Mouse (Mus musculus) intestine, embryonic 15.5 days (tissue): ENCODE results near the gene Actr1a. TPM values are rescaled to one million over a fixed set of nuclear protein-coding genes. Genes with fewer than 3 reads are reported as not detected.

Experiments
- ATAC-seq: fragments of 200-750 bp; cut with Nextera tagmentation; 2 replicates; pipeline ENCODE4 v1.8.0; 2017; ENCODE audit warnings: moderate TSS enrichment, moderate library complexity
- H3K27ac ChIP-seq: fragments of 300-500 bp; sonication (generic); 2 replicates; pipeline ENCODE4 v1.5.1; 2015; ENCODE audit warnings: mild to moderate bottlenecking, inconsistent platforms
- H3K27me3 ChIP-seq: fragments of 300-500 bp; sonication (generic); replicated peaks from 2 replicates; pipeline ENCODE4 v1.6.1; 2015; ENCODE audit warnings: inconsistent platforms
- H3K36me3 ChIP-seq: fragments of 300-500 bp; sonication (generic); 2 replicates; pipeline ENCODE4 v1.6.1; 2015; ENCODE audit warnings: inconsistent platforms
- H3K4me1 ChIP-seq: fragments of 300-500 bp; sonication (generic); replicated peaks from 2 replicates; pipeline ENCODE4 v1.6.1; 2015; ENCODE audit warnings: inconsistent platforms
- H3K4me2 ChIP-seq: fragments of 300-500 bp; sonication (generic); replicated peaks from 2 replicates; pipeline ENCODE4 v1.6.1; 2015; ENCODE audit warnings: mild to moderate bottlenecking, inconsistent platforms
- H3K4me3 ChIP-seq: fragments of 300-500 bp; sonication (generic); replicated peaks from 2 replicates; pipeline ENCODE4 v1.5.1; 2015; ENCODE audit warnings: inconsistent platforms
- H3K9ac ChIP-seq: fragments of 300-500 bp; sonication (generic); 2 replicates; pipeline ENCODE4 v1.6.1; 2015; ENCODE audit warnings: inconsistent platforms
- H3K9me3 ChIP-seq: fragments of 300-500 bp; sonication (generic); 2 replicates; pipeline ENCODE4 v1.6.1; 2016; ENCODE audit warnings: inconsistent platforms
- WGBS: fragments of 180-500 bp; shearing (Covaris S2); methylation state at CpG from one replicate; pipeline ENCODE4 v1.1.7; 2015; 5-methylcytosine and 5-hydroxymethylcytosine counted together
- polyA plus RNA-seq: library from polyadenylated mRNA; unstranded; fragments of >200 nt; fragmentation: Nextera tagmentation; extraction: Ambion mirVana; gene quantifications from 2 replicates; pipeline ENCODE4 v1.2.1, GENCODE M21; 2015

Actr1a gene
- polyA plus RNA-seq, 1 experiment from 2014 or later = 114 TPM

DNA sequence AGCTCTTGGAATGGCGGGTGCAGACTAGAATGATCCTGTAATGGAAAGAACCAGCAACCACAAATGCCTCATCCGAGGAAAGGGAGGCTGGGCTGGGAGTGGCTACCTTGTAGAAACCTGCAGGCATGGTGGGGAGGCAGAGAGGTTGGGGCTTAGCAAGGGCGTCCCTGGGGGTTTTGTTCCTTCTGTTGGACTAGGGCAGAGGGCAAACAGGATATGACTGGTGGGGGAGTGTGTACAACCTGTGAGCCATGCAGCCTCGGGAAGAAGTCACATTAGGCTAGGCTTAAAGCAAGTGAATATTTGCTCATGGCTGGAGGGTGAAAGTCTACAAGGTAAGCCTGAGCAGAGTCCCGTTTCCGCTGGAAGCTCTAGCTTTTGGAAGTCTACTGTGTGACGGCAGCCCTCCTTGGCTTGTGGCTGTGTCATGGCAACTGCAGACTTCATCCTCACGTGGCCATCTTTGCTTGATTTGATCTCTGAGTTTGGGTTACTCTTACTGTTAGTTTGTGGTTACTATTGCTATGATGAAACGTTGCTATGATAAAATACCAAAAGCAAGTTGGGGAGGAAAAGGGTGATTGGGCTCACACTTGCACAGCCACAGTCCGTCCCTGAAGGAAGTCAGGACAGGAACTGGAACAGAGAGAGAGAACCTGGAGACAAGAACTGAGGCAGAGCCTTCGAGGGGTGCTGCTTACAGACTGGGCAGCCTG, 32.1 kb downstream of the Actr1a start:
- ATAC-seq = no peak
- 85% methylated on average over 11 of the region's 11 CpGs for WGBS
- no peaks in the 10 kb centered on the region for H3K27me3 ChIP-seq
- H3K27ac ChIP-seq = no peak overlapping the region
- no peak overlapping the region for H3K4me2 ChIP-seq
- H3K4me1 ChIP-seq = peaks cover under 1% of the 10 kb centered on the region; the same call in 1 of the 2 replicates
- H3K4me3 ChIP-seq = no peak overlapping the region
- H3K36me3 ChIP-seq = no peaks in the 10 kb centered on the region
- no peaks in the 10 kb centered on the region for H3K9me3 ChIP-seq
- H3K9ac ChIP-seq = no peak overlapping the region

DNA sequence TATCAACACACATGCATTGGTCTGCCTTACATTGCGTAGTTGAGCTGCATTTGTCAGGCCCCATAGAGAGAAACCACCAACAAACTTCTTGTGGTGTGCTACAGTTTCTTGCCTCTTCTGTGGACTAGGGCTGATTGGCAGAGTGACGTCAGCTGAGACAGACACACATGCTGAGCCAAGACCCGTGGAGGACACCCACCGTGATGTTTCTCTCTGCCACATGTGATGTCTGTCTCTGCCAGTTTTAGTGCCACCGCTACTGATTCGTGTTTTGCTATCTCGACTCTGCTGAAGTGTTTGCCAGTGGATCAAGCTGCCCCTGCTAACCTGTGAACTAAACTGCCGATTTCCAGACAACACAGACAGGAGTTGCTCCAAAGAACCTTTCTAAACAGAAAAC, 33.4 kb downstream of the Actr1a start:
- WGBS = 79% methylated on average over 8 of the region's 8 CpGs
- no peak for ATAC-seq
- Histone ChIP-seq H3K36me3 (no peaks in the 10 kb centered on the region), H3K27ac (no peak overlapping the region), H3K9me3 (no peaks in the 10 kb centered on the region), H3K27me3 (peaks cover 1% of the 10 kb centered on the region; the same call in 1 of the 2 replicates), H3K4me2 (no peak overlapping the region), H3K9ac (no peak overlapping the region), H3K4me1 (peaks cover 6% of the 10 kb centered on the region; the same call in 1 of the 2 replicates), H3K4me3 (no peak overlapping the region)

- no peaks in the 10 kb centered on the region for H3K36me3 ChIP-seq
- H3K4me3 ChIP-seq = no peak overlapping the region
- WGBS = 69% methylated on average over 4 of the region's 4 CpGs
- peak overlapping the region; percentile 84 for H3K4me2 ChIP-seq
- H3K9me3 ChIP-seq = no peaks in the 10 kb centered on the region
- peaks cover 15% of the 10 kb centered on the region; the same call in 1 of the 2 replicates for H3K4me1 ChIP-seq
- H3K27me3 ChIP-seq = peaks cover 5% of the 10 kb centered on the region; the same call in 1 of the 2 replicates
- ATAC-seq = peak; percentile 34; the same call in 1 of the 2 replicates
- H3K27ac ChIP-seq = peak overlapping the region; percentile 61
- no peak overlapping the region; the same call in 1 of the 2 replicates for H3K9ac ChIP-seq
Observed at GRCm38 (mm10) chr19:46358381-46358780, 37.2 kb downstream of the Actr1a start.

DNA sequence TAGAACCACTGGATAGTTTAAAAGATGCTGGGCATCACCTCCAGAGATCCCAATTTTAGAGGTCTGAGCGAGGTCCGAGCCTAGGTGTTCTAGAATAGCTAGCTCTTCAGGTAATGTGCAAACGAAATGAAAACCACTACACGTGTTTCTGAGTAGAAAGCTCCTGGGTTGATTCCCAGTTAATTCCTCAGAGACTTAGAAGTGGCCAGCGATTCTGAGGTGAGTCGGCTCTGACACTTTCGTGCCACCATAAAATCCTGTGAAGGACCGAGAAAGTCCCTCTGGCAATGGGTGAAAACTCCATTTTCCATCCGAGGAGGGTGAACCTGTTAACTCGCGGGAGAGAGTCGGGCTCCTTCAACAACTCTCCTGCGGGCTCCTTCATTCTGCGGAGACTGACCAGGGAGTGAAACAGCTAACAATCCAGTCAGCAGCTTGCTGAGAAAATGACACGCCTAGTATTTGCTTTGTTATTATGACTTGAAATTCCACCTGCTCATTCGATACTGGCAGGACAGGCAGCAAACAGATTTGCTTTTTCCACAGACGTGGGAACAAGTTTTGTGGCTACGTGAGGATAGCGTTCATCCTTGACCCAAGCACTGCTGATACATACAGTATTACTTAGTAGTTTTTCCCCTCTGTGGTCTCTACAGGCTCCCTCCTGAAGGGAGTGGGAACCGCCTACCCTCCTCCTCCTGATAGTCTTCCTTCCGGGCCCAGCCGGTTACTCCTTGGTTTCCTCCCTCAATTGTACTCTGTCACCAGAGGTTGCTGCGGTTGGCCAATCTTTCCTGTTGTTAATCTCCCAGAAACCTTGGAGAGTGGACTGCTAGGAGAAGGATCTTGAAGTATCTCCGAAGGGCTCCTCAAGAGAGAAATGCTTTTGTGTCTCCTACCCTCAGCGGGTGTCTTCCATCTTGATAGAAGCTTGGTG, 37.9 kb downstream of the Actr1a start:
- H3K9me3 ChIP-seq = no peaks in the 10 kb centered on the region
- H3K27ac ChIP-seq = peak overlapping the region; percentile 61
- peak overlapping the region; percentile 60 for H3K4me3 ChIP-seq
- H3K36me3 ChIP-seq = no peaks in the 10 kb centered on the region
- peaks cover 15% of the 10 kb centered on the region; the same call in 1 of the 2 replicates for H3K4me1 ChIP-seq
- ATAC-seq = peak; percentile 77
- 17% methylated on average over 25 of the region's 25 CpGs for WGBS
- H3K9ac ChIP-seq = peak overlapping the region; percentile 57
- H3K27me3 ChIP-seq = peaks cover 5% of the 10 kb centered on the region; the same call in 1 of the 2 replicates
- H3K4me2 ChIP-seq = peak overlapping the region; percentile 84

- 0% methylated on average over 29 of the region's 29 CpGs for WGBS
- peak overlapping the region; percentile 60 for H3K4me3 ChIP-seq
- peak overlapping the region; percentile 84 for H3K4me2 ChIP-seq
- H3K9ac ChIP-seq = peak overlapping the region; percentile 57
- H3K4me1 ChIP-seq = peaks cover 15% of the 10 kb centered on the region; the same call in 1 of the 2 replicates
- H3K9me3 ChIP-seq = no peaks in the 10 kb centered on the region
- no peaks in the 10 kb centered on the region for H3K36me3 ChIP-seq
- H3K27me3 ChIP-seq = peaks cover 5% of the 10 kb centered on the region; the same call in 1 of the 2 replicates
- ATAC-seq = peak; percentile 92
- H3K27ac ChIP-seq = peak overlapping the region; percentile 61
Observed at GRCm38 (mm10) chr19:46356701-46357138, 38.8 kb downstream of the Actr1a start.

DNA sequence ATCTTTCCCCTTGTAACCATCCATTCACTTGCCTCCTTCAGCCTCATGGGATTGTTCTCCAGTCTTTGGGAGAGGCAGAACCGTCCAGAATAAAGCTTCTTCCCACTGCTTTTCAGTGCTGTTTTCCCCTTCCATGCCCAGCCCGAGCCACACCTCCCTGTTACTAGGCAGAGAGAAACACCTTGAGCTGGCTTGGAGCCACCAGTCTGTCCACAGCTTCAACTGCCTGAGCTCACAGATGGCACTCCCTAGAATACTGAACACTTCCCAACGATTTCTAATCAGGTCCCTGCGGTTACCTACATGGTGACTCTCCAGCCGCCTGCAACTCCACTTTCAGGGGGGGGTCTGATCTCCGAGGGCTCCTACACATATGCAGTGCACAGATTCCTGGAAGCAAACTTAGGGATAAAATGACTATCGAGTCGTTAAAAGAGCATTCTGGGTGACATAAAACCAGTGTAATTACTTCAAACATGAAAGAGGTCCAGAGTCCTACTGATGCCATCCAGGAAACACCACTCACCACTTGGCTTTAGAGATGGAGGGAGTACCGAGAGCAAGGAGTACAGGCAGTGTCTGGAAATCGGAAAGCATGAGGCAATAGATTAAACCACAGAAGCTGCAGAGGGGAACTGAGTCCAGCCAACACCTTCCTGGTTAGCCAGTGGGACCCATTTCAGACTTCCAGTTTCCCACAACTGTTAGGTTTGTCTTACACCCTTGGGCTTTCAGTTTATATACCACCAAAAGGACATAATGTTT, 45.2 kb downstream of the Actr1a start, which contains the start of gene 2310034G01Rik:
2310034G01Rik (minus strand) TSS at position 135 of the 765 bp plus-strand sequence.
- H3K27ac ChIP-seq = peak within 1 kb of the TSS; percentile 83
- H3K4me1 ChIP-seq = peaks cover 13% of the 10 kb centered on the region
- no peaks in the 10 kb centered on the region for H3K9me3 ChIP-seq
- peak within 1 kb of the TSS; percentile 90 for H3K4me2 ChIP-seq
- ATAC-seq = no peak
- H3K4me3 ChIP-seq = peak within 1 kb of the TSS; percentile 74
- H3K27me3 ChIP-seq = no peaks in the 10 kb centered on the region
- 58% methylated on average over 10 of the region's 10 CpGs for WGBS
- peak within 1 kb of the TSS; percentile 89 for H3K9ac ChIP-seq
- H3K36me3 ChIP-seq = no peaks in the 10 kb centered on the region

DNA sequence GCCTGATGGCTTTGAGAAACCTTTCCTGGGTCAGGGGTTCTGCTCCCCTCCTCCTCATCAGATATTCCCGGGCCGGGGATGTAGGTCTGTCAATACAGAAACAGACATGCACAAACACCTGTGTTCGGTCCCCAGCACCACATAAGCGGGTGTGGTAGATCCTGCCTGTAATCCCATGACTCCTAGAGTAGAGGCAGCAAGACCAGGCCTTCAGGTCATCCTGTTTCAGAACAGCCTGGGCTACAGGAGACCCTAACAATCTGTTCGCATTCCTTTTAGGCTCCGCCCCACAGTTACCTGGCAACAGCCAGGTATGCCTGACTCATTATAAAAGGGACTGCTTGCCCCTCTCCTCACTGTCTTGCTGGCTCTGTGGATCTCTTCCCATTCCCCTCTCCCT, 46.0 kb downstream of the Actr1a start:
- Histone ChIP-seq H3K4me2 (peak overlapping the region; percentile 90), H3K4me1 (peaks cover 16% of the 10 kb centered on the region), H3K9me3 (no peaks in the 10 kb centered on the region), H3K9ac (peak overlapping the region; percentile 89), H3K27me3 (no peaks in the 10 kb centered on the region), H3K36me3 (no peaks in the 10 kb centered on the region), H3K4me3 (peak overlapping the region; percentile 74), H3K27ac (no peak overlapping the region)
- peak; percentile 23 for ATAC-seq
- WGBS = 26% methylated on average over 6 of the region's 6 CpGs

GRCm38 (mm10) chr19:46348761-46349458, 46.6 kb downstream of the Actr1a start:
- Histone ChIP-seq H3K36me3 (no peaks in the 10 kb centered on the region), H3K27ac (peak overlapping the region; percentile 83), H3K4me2 (peak overlapping the region; percentile 90), H3K9me3 (no peaks in the 10 kb centered on the region), H3K27me3 (no peaks in the 10 kb centered on the region), H3K4me3 (peak overlapping the region; percentile 74), H3K9ac (peak overlapping the region; percentile 89), H3K4me1 (peaks cover 17% of the 10 kb centered on the region)
- under 1% methylated on average over 78 of the region's 78 CpGs for WGBS
- ATAC-seq = peak; percentile 81

GRCm38 (mm10) chr19:46347936-46348668, 47.4 kb downstream of the Actr1a start:
- WGBS = 30% methylated on average over 14 of the region's 14 CpGs
- H3K4me1 ChIP-seq = peaks cover 17% of the 10 kb centered on the region
- H3K9ac ChIP-seq = peak overlapping the region; percentile 89
- ATAC-seq = peak; percentile 18; the same call in 1 of the 2 replicates
- H3K36me3 ChIP-seq = no peaks in the 10 kb centered on the region
- H3K9me3 ChIP-seq = no peaks in the 10 kb centered on the region
- H3K27ac ChIP-seq = peak overlapping the region; percentile 83
- peak overlapping the region; percentile 74 for H3K4me3 ChIP-seq
- H3K4me2 ChIP-seq = peak overlapping the region; percentile 90
- H3K27me3 ChIP-seq = no peaks in the 10 kb centered on the region

- Histone ChIP-seq H3K36me3 (no peaks in the 10 kb centered on the region), H3K27ac (no peak overlapping the region), H3K9ac (no peak overlapping the region), H3K4me2 (no peak overlapping the region), H3K9me3 (no peaks in the 10 kb centered on the region), H3K4me3 (no peak overlapping the region), H3K27me3 (no peaks in the 10 kb centered on the region), H3K4me1 (peaks cover 17% of the 10 kb centered on the region)
- 97% methylated on average over 1 of the region's 1 CpGs for WGBS
- ATAC-seq = no peak
Observed at GRCm38 (mm10) chr19:46347146-46347545, 48.4 kb downstream of the Actr1a start.
